Mouse (Mus musculus) cerebellum, adult 2 months (tissue): ENCODE data around the gene Creb3.

Experiments
- CTCF ChIP-seq: fragments of 200-500 bp; IDR thresholded peaks from 2 replicates; pipeline ENCODE4 v1.5.1; 2011; ENCODE audit warnings: low read depth, mild to moderate bottlenecking, control low read depth, low read length, moderate library complexity, borderline replicate concordance; ENCODE audit not compliant: insufficient read depth
- POLR2A ChIP-seq: fragments of 200-500 bp; IDR thresholded peaks from 2 replicates; pipeline ENCODE4 v1.6.1; 2011; ENCODE audit warnings: low read length, control low read depth, borderline replicate concordance; ENCODE audit not compliant: insufficient read depth

DNA sequence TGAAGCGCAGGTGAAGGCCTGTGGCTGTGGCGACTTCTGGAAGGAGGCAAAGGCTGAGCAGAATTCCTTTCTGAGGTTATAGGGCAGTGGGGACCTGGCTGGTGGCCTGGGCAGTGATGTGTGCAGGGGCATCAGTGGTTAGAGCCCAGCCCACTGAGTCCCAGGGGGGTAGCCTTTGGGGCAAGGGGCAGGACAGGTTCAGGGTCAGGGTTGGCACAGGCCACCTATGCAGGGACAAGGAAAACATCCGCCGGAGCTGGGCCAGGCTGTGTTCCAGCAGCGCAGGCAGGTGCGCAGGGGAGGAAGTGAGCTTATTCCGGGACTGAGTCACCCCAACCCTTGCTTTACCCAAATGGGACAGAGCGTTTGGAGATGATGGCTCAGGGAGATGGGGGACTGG, 24.3 kb downstream of the Creb3 start:
- TF ChIP-seq POLR2A (no peak), CTCF (no peak)
